Mouse (Mus musculus): Measurements from ENCODE around the gene Serpina5. TPM values are rescaled to one million over a fixed set of nuclear protein-coding genes. Genes with fewer than 3 reads are reported as not detected.

The Serpina5 gene
- polyA plus RNA-seq, 1 experiment from 2014 or later: not detected

Other genes starting within 250 kb of the Serpina5 start
- not detected in 2 replicates for gene Serpina1a, start 237.6 kb upstream of the Serpina5 start, polyA plus RNA-seq (2016; fragmentation: Nextera tagmentation; extraction: Ambion mirVana)
- gene Serpina1c, start 196.2 kb upstream of the Serpina5 start, polyA plus RNA-seq (2016; fragmentation: Nextera tagmentation; extraction: Ambion mirVana): not detected in 2 replicates
- not detected in 2 replicates for gene Serpina1e, start 142.1 kb upstream of the Serpina5 start, polyA plus RNA-seq (2016; fragmentation: Nextera tagmentation; extraction: Ambion mirVana)
- gene Serpina11, start 111.2 kb upstream of the Serpina5 start, polyA plus RNA-seq (2016; fragmentation: Nextera tagmentation; extraction: Ambion mirVana): not detected in 2 replicates
- gene Serpina9, start 87.4 kb upstream of the Serpina5 start, polyA plus RNA-seq (2016; fragmentation: Nextera tagmentation; extraction: Ambion mirVana): not detected in 2 replicates
- gene Serpina12, start 56.7 kb upstream of the Serpina5 start, polyA plus RNA-seq (2016; fragmentation: Nextera tagmentation; extraction: Ambion mirVana): not detected in 2 replicates
- gene Serpina3a, start 11.6 kb downstream of the Serpina5 start, polyA plus RNA-seq (2016; fragmentation: Nextera tagmentation; extraction: Ambion mirVana): not detected in 2 replicates
- not detected in 2 replicates for gene Serpina3b, start 26.9 kb downstream of the Serpina5 start, polyA plus RNA-seq (2016; fragmentation: Nextera tagmentation; extraction: Ambion mirVana)
- not detected in 2 replicates for gene Serpina3c, start 52.8 kb downstream of the Serpina5 start, polyA plus RNA-seq (2016; fragmentation: Nextera tagmentation; extraction: Ambion mirVana)
- not detected in 2 replicates for gene Serpina3f, start 113.4 kb downstream of the Serpina5 start, polyA plus RNA-seq (2016; fragmentation: Nextera tagmentation; extraction: Ambion mirVana)
- gene Serpina3g, start 135.1 kb downstream of the Serpina5 start, polyA plus RNA-seq (2016; fragmentation: Nextera tagmentation; extraction: Ambion mirVana): 0.26 and 0.42 TPM in 2 replicates
- 0.15 and 0.21 TPM in 2 replicates for gene Serpina3i, start 162.0 kb downstream of the Serpina5 start, polyA plus RNA-seq (2016; fragmentation: Nextera tagmentation; extraction: Ambion mirVana)
- gene Serpina3j, start 213.4 kb downstream of the Serpina5 start, polyA plus RNA-seq (2016; fragmentation: Nextera tagmentation; extraction: Ambion mirVana): not detected in 2 replicates
- not detected in 2 replicates for gene Serpina3k, start 237.4 kb downstream of the Serpina5 start, polyA plus RNA-seq (2016; fragmentation: Nextera tagmentation; extraction: Ambion mirVana)
- not detected in 2 replicates for gene Serpina3m, start 237.4 kb downstream of the Serpina5 start, polyA plus RNA-seq (2016; fragmentation: Nextera tagmentation; extraction: Ambion mirVana)

All from limb, embryonic 12.5 days (tissue).